Mouse (Mus musculus) thymus, postnatal 4 days (tissue): ENCODE results near the gene Arhgef10l.

Experiments
- DNase-seq: peaks from one replicate; pipeline ENCODE4 v3.0.0; 2021

The Arhgef10l gene

GRCm38 (mm10) chr4:140665760-140666159 lies at the start of gene Arhgef10l:
Gene Arhgef10l (minus strand): TSS chr4:140666012.
- DNase-seq = no peak

GRCm38 (mm10) chr4:140714586-140714985 lies 48.8 kb upstream of the Arhgef10l start:
- no peak for DNase-seq

- DNase-seq = peak; percentile 91
These were observed 47.9 kb upstream of the Arhgef10l start for GRCm38 (mm10) chr4:140713480-140714365.

DNA sequence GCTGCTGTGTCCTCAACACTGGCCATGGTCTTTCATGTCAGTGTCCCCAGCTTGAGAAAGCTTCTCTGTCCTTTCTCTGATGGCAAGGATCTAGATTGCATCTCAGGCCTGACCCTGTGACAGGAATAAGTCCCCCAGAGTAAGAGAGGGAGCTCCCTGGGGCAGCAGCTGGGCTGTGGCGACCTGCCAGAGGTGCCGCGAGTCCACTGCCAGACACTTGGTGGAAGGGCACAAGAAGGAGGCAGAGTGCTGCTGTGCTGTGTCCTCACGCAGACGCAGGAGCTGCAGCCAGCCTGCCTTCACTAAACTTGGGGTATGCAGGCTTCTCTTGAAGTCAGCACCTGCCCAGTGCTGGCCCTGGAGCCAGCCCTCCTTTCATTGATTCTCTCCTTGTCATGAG lies 45.5 kb upstream of the Arhgef10l start:
- DNase-seq = no peak

GRCm38 (mm10) chr4:140710781-140711180 lies 45.0 kb upstream of the Arhgef10l start:
- DNase-seq = no peak

- no peak for DNase-seq
These were observed 43.8 kb upstream of the Arhgef10l start for GRCm38 (mm10) chr4:140709617-140710016.

DNA sequence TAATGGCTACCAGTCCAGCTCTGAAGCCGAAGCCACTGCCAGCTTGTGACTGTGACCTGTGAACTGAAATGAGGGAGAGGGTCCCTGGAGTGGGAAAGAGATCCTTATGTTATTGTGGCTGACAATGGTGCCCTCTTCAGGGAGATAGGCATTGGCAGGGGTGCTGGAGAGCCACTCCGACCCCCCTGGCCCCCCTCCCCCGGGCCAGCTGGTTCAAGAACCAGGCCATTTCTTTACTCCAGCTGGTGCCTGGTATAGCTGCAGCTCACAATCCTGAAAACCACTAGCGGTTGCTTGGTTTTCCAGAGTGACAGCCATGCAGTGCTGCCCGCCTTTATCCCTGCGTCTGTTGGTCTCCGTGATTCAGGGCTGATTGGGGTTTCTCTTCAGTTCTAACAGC lies 43.3 kb upstream of the Arhgef10l start:
- DNase-seq = no peak

GRCm38 (mm10) chr4:140708297-140708927 lies 42.6 kb upstream of the Arhgef10l start:
- DNase-seq = no peak

GRCm38 (mm10) chr4:140707615-140708014 lies 41.8 kb upstream of the Arhgef10l start:
- no peak for DNase-seq

DNA sequence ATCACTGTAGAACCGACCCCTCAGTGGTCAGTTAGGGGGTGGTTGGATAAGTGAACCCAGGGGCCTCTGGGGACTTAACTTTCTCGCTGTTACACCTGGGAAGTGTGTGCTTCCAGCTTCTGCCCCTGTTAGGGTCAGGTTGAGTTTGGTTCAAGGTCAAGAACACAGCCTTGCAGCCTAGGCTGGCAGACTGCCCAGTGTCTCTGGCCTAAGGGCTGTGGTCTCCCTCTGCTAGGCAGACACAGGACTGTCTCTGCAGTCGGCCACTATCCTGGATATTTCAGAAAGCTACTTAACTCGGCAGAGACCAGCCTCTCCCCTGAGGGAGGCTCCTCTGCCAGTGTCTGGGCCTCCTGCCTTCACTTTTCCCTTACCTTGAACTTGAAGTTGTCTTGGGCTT lies 38.4 kb upstream of the Arhgef10l start:
- no peak for DNase-seq

GRCm38 (mm10) chr4:140703636-140704035 lies 37.8 kb upstream of the Arhgef10l start:
- no peak for DNase-seq

DNA sequence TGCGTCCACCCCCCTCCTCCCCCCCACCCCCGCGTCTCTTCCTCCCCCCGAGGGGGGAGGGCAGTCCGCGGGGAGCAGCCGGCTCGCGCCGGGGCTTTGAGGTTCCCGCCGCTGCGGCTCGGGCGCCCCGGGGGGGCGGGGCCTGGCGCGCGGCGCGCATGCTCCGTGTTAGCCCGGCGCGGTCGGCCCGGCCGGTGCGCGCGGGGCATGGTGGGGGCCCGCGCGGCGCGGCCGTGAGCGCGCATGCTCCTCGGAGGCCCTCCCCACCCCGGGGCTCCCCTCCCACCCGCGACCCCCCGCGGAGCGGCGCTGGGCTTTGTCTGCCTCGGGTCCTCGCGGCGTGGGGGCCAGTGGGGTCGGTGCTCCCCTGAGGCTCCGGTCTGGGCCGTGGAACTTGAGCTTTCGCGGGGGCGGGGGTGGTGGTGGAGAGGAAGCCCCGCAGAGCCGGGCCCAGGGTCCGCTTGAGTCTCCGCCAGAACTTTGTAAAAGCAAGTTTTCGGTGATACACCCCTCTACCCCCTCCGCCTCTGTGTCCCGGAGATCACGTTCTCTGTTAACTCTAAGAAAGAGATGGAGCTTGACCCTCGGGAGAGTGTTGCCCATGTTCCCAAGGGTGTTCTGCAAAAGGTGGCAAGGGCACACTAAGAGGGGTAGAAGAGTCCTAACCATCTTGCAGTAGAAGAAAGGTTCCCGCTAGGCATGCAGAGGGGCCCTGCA lies 37.0 kb upstream of the Arhgef10l start:
- DNase-seq = peak; percentile 93

- DNase-seq = peak; percentile 82
These were observed 36.1 kb upstream of the Arhgef10l start for GRCm38 (mm10) chr4:140701716-140702561.

DNA sequence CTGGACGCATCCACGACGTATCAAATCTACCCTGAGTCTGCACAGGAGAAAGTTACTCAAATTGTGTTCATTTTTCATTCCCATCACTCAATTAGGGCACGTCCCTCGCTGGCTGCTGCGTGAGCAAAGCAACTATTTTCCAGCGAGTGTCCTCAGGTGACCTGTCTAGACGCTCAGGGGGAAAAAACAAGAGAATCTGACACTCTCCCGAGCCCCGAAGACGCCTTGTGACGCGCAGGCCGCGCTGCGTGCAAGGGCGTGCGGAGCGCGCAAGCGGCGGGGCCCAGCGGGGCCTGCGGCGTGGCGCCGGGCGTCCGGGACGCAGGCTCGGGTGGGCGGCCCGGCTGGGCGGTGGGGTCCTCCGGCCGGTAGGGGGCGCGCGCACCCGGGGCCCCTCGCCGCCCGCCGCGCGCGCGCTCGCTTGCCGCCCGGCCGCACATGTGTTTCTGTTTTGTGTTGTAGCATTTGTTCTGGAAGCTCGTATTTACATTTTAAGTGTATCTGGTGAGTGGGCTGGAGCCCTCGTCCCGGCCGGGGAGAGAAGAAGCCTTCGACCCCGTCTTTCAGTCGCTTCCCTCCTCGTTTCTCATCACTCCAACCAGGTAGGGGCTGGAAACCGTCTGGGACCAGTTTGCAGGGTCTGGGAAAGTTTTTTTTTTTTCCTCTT lies 35.4 kb upstream of the Arhgef10l start:
- peak; percentile 91 for DNase-seq

DNA sequence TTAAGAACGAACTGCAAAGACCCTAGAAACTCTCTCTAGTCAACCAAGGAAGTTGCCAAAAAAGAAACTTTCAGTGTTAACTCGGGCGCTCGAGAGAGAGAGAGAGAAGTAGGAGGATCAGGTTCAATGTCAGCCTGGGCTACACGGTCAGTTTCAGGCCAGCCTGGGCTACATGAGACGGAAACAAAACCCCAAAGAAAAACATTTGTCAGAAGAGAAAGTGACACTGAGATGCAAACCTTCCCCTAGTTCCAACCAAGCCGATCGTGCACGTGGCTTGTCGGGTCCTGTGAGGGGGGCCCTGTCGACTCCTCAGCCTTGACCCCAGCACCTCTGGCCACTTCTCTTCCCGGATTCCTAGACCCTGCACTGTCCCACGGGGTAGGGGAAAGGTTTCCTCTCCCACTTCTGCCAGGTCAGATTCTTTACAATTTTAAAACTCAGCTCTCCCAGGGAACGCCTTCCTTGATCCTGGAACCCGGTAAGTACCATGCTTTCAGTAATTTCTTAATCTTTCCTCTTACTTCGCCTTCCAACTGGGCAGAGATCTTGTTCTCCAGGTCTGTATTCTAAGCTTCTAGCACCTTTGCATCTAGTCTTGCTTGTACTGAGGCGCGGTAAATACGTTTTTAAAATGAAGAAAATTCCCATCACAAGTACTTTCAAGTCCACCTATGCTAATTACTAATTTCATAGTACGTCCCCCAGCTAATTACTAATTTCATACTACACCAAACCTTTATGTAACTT lies 34.6 kb upstream of the Arhgef10l start, which contains the start of gene Rcc2:
Gene Rcc2 (plus strand): TSS at position 273 of the 750 bp plus-strand sequence.
- DNase-seq = peak; percentile 40

- peak; percentile 67 for DNase-seq
These were observed 33.8 kb upstream of the Arhgef10l start for GRCm38 (mm10) chr4:140699441-140700127.

GRCm38 (mm10) chr4:140695675-140696585 lies 30.1 kb upstream of the Arhgef10l start:
- no peak for DNase-seq

DNA sequence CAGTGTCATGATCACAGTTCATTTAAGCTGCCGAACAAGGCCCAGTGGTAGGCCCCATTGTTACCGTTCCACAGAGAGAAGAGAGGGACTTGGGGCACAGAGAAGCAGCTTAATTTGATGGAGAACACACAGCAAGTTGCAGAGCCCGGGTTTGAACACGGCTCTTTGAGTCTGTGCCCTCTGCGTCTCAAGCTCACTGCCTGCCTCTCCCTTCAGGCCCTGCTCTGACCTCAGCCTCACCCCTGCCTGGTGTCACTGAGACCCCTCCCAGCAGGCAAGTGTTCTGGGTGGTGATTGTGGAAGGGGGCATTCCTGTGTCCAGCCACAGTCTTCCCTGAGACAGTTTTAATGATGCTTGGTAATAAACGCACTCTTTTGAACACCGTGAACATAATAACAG lies 29.3 kb upstream of the Arhgef10l start:
- no peak for DNase-seq

DNA sequence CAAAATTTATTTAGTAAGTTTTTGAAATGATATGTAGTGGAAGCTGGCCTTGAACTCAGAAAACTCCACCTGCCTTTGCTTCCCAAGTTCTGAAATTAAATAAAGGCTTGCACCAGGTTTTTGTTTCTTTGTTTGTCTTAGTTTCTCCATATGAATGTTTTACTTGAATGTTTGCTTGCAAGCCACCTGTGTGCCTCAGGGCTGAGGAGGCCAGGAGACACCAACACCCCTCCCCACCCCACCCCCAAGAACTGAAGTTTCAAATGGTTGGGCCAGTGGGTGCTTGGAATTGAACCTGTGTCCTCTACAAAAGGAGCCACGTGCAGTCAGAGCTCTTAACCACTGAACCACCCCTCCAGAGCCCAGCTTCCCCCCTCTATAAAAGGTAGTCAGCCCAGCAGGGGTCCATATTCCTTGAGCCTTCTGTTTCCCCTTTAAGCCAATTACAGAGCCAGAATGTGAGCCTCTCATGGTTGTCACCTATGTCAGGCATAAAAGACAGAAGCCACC lies 28.8 kb upstream of the Arhgef10l start:
- DNase-seq = no peak
